Mouse (Mus musculus) left cerebral cortex, postnatal 4 days (tissue): ENCODE results near the gene Egfl6. TPM values are rescaled to one million over a fixed set of nuclear protein-coding genes. Genes with fewer than 3 reads are reported as not detected.

ENCODE experiments used
- DNase-seq: peaks from one replicate; pipeline ENCODE4 v3.0.0-alpha.2; 2022
- intact Hi-C: fragments of 180-260 bp; cut with DNase I; formaldehyde crosslinking; loops from one replicate; pipeline ENCODE4 v1.15.1; 2025
- total RNA-seq, 2 experiments: library from RNA; stranded (reverse); gene quantifications; 2 replicates each; pipeline ENCODE4 v1.2.3; 2021

Gene Egfl6
- 1 to 10 TPM; 2.3 to 3.2 TPM for total RNA-seq

DNA sequence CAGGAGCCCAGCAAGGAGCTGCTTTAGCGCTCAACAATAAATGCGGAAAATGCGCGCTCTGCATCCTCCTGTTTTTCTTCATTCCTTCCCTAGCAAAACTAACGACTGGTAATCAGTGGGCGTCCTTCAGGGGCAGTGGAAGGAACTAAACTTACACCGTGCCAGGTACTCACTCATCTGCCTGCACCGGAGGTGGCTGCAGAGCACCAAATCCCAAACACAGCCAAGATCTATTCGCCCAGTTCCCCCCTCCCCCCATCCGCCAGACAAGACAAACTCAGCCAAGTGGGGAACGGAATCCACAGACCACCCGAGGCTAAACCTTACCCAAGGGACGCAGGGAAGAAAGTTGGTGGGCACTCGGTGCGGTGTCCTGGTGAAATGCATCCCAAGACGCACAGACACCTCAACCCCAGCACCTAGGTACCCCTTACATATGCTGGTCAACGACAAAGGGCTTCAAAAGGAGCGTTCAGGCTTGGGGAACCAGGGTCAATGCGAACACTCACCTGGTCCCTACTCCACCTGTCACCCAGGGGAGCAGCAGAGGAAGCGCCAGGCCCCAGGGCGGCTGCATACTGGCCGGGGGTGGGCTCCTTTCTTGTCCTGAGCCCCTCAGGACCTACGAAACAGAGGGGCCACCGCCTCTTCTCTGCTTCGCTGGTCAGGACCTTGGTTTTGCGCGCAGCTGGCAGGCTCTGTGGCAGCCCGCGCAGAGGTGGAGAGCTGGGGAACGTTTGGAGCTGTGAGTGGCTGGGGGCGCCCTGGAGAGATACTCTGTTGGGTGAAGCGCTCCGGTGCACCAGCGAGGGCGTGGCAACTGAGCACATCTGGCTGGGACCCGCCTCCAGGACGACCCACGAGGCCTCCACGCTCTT is at the start of gene Egfl6:
Egfl6 (minus strand) TSS at position 774 of the 878 bp plus-strand sequence.
- intact Hi-C loops = no loop called here
- DNase-seq = peak; percentile 2

DNA sequence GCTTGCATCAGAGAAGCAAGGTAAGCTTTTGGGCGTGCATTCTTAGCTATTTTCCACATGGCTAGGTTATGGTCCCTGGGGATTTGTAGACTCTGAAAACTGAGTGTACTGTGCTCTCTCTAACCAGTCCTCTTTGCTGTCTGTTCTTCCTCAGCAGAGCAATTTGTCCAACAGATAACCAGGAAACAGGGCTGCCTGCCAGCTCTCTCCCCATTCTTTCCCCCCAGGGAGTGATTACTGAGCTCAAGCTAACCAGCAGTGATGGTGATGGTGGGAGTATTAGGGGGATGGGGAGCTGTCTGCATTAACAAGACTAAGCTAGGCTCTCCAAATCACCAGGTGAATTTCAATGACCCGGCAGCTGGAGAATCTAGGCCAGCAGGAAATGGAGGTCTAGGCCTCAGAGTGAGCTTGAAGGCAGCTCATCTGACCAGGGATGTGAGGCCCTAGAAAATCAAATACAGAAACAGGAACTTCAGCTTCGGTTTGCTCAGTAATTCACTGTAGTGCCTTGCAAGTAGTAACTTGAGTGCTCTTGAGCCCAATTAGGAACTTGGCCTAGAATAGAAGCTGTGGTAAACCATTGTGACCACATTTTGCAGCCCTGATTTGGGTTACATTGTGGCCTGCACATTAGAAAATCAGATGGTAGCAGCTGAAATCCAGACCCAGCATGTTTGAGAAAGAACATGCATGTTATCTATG is 41.5 kb upstream of the Egfl6 start:
- intact Hi-C loops = loop anchor here (10.0 kb wide), 1 partner anchor 92 kb away; no protein-coding TSS in a partner anchor
- DNase-seq = no peak

DNA sequence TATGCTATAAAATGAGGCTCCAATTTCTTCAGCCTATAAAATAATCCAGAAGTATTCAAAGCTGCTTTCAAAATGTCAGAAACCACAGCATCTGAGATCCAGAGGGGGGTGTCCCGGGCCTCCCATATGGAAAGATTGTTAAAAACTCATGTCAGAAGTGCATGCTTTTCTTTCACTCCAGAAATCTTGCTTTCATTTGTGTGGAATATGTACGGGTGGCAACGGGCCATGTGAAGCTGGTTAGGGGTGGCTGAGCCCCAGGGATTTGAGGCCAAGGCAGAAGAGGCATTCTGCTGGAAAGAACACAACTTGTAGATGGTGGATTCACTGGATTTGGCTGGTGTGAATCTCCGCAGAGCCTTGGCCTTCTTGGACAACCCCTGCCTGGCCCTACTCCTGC is 40.7 kb upstream of the Egfl6 start:
- no peak for DNase-seq
- intact Hi-C loops = loop anchor here (10.0 kb wide), 1 partner anchor 91 kb away; no protein-coding TSS in a partner anchor

DNA sequence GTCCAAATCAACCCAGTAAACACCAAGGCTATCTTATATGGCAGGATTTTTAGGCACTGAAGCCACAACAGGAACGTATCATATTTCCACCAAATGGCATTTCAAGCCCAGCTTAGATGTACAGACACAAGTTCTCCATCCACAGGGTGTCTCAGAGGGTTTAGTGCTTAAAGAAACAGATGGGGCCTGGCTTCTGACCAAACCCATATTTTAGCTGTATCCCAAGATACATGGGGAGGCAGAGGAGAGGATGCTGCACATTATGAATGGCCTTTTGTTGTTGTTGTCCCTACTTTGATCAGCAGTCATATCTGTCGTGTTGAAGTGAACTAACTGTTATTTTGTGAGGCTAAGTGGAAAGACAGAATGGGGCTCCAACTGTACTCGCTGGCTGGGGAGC is 37.7 kb upstream of the Egfl6 start:
- DNase-seq = peak; percentile 35
- intact Hi-C loops = loop anchor here (10.0 kb wide), 1 partner anchor 88 kb away; no protein-coding TSS in a partner anchor

DNA sequence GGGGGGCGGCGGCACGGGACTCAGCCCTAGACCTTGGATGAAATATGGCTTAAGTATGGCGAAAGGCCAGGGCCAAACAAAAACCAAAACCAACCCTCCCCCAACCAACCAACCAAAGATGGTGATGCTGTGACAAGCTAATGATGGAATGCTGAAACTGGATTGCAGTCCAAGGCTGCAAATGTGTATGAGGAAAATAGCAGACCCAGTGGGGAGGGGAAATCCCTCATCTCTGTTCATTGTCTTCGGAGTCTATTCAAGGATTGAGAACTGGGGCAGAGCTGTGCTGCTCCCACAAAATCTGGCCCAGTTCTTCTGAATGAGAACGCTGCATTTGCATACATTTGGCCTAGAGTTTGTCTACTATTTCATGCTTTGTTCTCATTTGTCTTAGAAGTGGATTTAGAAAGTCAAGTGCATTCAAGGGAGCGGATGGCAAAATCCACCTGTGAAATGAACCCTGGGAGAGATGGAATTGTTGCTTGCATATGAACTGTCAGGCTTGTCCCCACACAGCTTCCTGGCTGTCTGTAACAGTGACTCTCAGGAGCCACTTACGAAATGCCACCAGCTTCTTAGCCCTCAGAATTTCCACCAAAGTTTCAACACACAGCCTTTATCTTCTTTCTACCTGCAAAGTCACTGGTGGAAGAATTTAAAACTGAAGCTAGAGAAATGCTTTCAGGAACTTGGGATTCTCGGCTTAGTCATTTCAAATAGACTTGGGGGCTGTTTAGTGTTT is 36.2 kb upstream of the Egfl6 start:
- intact Hi-C loops = loop anchor here (10.0 kb wide), 1 partner anchor 87 kb away; no protein-coding TSS in a partner anchor
- DNase-seq = no peak

DNA sequence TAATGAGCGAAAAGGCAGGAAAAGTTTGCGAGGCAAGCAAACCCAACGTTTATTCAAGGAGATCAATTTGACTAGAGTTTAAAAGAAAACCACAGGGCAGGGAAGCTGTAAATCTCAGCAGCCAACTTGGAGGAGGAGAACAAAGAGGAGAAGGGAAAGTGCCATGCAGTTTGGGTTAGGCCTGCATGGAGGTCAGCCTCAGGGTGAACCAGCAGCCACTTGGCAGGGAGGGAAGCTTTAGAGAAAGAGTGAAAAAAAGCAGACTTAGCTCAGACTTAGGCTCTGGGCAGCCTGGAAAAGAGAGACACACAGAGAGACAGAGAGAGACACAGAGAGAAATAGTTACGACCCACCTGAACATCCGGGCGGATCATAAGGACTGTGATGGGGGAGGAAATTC is 35.4 kb upstream of the Egfl6 start:
- intact Hi-C loops = loop anchor here (10.0 kb wide), 1 partner anchor 86 kb away; no protein-coding TSS in a partner anchor
- DNase-seq = no peak

DNA sequence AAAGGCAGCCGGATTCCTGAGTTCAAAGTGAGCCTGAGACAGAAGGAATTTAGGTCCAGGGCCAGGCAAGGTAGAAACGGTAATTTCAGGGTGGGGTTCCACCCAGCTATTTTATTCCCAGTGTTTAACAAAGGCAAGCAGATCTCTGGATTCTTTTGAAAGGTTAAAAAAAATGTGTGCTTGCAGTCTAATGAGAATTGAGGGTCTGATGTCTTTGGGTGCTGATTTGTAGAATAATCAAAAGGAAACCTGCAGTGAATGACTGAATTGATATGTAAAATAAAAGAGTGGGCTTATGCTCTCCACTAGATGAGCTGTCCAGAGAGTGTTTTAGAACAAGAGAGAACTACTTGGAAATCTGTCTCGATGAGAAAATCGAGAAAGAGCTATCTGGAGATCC is 33.6 kb upstream of the Egfl6 start:
- intact Hi-C loops = no loop called here

DNA sequence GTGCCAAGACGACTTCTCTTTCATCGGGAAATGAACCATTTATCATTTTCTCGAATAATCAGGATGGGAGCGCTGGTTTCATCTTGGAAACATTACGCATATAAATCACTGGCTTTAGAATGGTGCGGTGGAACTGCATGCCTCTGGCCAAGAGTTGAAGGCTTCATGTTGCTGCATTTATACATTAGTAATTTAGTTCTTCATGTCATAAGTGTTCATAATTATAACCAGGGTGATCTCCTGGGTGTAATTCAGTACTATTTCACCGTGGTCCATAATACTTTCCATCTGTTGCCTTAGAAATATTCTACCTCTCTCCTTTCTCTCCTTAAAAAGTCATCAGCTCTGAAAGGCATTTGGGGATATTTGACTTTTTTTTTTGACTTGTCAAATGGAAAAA is 29.7 kb upstream of the Egfl6 start:
- intact Hi-C loops = no loop called here
- DNase-seq = no peak

More for the DNA sequence above, 33.6 kb upstream of the Egfl6 start:
- no peak for DNase-seq

DNA sequence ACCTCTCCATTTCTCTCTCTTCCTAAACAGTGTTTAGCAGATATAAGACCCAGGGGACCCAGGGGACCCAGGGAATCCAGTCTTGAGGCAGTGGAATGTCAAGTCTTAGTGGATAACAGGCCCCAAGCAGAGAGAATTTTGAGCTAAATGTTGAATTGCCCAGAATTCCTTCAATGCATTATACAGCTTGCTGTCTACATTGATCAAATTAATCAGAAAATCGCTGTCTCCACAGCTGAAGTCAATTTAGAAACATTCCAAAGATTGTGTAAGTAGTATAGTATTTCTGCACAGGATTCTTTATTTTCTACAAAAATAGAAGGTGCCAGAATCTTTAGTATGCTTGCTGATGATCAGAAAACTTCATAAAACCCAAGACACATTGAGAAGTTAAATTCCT is 9.4 kb downstream of the Egfl6 start:
- intact Hi-C loops = no loop called here
- no peak for DNase-seq

DNA sequence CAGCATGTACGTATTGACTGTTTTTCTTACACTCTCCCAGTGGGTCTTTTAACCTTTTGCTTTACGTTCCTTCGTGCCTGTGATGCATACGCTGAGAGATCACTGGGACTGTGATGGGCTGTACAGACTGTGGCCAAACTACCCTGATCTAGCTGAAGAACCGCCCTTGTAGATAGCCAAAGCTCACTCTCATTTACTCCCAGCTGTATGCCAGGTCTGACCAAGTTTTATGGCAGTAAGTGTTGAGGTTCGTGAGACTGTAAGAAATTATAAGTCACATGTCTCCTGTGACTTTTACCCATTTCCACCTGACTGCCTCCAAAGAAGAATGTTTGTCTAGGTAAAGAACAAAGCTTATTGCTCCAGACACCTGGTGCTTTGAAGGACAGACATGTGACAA is 19.5 kb downstream of the Egfl6 start:
- intact Hi-C loops = no loop called here
- DNase-seq = no peak

DNA sequence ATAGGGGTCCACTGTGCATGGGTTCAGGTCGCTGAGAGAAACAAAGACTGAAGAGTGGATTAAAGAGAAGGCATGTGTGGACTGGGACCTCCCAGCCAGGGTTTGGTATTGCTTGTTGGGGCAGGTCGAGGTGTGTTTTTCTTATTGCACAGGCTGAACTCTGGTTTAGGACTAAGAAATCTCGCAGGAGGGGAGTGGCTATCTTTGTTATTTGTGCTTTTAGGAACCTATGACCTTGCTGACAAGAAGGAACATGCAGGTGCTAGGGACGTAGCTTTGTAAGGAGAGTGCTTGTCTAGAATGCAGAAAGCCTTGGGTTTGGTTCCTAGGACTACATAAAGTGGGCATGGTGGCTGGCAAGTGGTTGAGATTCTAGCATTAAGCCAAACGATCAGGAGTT is 20.1 kb downstream of the Egfl6 start:
- DNase-seq = no peak
- intact Hi-C loops = no loop called here

DNA sequence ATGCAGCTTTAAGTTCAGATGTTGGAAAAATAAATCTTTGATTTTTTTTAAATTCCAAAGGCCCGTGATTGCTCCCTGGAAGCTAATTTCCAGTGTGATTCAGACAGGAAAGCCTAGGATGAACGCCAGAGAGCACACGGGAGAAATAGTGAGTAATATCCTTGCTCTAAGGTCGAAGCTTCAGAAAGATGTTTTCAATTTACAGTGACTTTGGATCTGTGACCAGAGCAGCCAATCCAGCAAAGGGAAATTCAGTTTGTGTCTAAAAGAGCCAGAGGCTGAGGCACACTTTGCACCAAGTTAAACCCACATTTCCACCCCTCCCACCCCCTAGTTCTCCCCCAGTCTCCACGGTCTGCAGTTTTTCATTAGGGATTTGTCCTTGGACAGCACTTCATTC is 20.6 kb downstream of the Egfl6 start:
- no peak for DNase-seq
- intact Hi-C loops = no loop called here

DNA sequence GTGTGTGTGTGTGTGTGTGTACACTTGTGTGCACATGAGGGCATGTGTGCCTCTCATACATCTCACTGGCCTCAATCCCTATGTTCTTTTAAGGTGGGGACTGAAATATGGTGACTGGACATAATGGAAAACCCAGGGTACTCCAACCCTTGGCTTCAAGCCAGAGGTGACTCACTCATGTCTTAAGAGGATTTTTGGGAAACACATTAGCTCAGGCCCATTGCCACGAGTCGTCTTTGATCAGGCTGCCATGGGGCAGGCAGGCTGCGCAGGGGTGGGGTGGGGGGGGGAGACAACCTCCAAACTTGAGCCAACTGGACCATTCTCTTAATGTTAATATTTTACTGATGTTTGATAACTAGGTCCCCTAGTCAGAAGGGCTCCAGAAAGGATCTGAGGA is 26.2 kb downstream of the Egfl6 start:
- DNase-seq = peak; percentile 2
- intact Hi-C loops = no loop called here

DNA sequence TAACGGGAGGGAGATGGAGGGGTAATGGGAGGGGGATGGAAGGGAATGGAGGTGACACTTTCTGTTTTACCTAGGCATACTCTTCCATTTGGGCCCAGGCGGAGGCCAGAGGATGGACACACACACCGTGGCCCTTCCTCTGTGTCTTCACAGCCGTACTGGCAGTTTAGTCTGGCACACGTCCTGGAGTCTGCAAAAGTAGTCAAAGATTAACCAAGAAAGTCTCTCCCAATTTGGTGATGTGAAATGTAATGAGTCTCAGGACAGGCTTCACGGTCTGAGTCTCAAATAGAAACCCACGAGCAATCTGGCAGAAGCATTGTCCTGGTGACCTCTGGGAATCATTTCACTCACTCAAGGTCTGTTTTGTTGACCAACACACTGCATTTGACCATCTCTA is 33.2 kb downstream of the Egfl6 start:
- intact Hi-C loops = no loop called here
- no peak for DNase-seq

DNA sequence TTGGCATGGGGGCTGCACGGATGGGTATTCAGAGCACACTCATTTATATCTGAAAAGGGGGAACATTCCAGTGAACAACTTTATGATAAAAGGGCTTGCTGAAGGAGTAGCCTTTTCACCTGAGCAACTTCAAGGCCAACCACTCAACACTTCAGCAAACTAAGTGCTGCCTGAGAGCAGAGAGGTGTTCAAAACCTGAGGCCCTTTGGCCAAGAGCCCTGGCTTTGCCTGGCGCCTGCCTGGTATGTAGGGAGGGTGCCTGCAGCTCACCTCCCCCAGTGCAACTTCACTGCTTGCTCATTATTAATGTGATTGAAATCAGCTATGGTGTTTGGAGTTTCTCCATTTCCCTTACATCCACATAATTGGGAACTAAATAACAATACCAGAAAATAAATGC is 39.0 kb downstream of the Egfl6 start:
- intact Hi-C loops = no loop called here
- no peak for DNase-seq

DNA sequence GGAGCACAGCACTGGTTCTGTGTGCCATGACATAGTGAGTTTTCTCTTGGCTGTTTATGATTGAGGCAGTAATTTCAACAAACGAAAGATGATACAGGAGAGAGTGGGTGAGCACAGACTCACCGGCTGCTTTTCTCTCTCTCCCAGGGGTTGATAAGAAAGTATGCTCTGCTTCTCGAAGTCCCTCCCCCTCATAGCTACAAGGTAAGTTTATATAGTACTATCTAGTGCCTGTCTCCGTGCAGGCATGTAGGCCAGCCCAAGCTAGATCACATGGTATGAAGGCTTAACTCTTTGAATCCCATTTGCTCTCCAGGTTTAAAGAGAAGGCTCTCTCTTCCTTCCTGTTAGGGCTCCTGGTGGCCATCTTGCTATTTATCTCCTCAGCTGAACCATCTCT is 50.4 kb downstream of the Egfl6 start:
- intact Hi-C loops = loop anchor here (10.0 kb wide), 1 partner anchor 90 kb away; no protein-coding TSS in a partner anchor
- DNase-seq = no peak

DNA sequence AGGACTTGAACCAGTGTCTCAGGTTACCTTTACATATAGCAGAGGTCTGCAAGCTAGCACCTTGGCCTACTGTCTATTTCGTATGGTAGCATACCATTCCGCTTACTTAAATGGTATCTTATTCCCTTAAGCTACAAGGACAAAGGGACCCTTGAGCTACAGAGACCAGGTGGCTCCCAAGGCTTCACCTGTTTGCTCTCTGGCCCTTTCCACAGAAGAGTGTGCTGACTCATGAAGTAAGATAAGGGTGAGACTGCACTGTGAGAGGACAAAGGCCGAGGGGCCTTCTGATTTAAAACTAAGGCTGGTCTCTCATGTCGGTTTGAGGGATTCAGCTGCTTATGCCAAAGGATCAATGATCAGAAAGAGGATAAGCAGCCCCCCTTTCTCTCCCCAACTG is 52.1 kb downstream of the Egfl6 start:
- intact Hi-C loops = loop anchor here (10.0 kb wide), 1 partner anchor 91 kb away; no protein-coding TSS in a partner anchor
- no peak for DNase-seq

DNA sequence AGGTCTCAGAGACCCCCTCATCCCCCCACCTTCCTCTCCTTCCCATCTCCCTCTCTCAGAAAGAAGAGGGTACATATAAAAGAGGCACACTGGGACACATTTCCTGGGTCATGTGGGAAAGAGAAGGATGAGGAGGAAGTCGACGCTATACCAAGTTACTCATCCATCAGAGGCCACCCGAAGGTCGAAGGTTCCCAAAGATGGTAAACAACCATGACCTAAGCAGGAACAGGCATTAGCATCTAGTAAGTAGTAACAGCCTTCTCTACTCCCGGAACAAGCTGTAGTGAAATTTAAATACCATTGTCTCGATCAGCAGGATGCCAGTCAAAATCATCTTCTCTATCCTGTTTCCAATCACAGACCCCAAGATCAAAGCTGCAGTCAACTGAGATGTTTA is 53.8 kb downstream of the Egfl6 start:
- intact Hi-C loops = loop anchor here (10.0 kb wide), 1 partner anchor 93 kb away; no protein-coding TSS in a partner anchor
- DNase-seq = no peak

DNA sequence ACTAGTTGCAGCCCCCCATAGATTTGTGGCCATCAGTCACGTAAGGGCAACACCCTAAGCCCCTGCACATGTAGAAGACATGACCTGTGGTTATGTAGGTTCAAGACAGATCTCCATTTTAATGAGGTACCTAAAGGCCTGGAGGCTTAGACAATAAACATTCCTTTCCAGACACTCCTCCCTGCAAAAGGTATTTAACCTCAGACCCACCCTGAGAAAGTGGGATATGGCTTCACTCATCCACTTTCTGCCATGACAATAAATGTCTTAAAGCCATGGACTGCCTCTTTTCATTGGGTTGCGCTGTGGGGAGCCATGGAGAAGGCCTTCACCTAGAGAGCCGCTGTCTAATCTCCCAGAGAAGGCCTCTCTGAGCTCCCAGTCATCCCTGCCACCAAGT is 57.4 kb downstream of the Egfl6 start:
- DNase-seq = no peak
- intact Hi-C loops = no loop called here

DNA sequence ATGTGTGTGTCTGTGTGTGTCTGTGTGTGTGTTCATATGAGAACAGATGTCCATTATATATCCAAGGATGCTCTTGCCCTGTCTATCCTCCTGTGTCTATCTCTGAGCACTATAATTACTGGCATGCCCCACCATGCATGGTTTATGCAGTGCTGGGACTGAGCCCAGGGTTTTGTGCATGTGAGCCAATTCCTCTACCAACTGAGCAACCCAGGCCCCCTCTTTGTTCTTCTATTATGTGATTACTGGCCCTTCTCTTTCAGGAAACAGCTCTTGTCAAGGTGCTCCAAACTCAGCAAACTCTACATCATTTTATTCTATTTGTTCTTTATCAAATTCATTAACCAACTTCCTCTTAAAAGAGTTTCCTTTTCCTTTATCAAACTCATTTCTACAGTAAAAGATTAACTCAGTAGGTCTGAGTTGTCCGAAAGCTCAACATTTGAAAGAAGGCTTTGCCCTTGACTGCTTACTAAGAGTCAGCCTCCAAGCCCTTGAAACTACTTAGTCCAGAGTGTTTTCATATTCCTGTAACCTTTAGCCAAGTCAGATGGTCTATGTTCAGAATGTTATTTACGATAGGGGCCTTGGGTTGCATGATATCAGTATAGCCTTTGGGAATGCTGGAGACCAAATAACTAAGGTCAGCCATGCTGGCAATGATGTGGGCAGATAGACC is 59.7 kb downstream of the Egfl6 start:
- intact Hi-C loops = no loop called here
- peak; percentile 12 for DNase-seq
